Mouse (Mus musculus): ENCODE data around the gene Blm. TPM values are rescaled to one million over a fixed set of nuclear protein-coding genes. Genes with fewer than 3 reads are reported as not detected.
"Not testable (repeated sequence)": the region's sequence is repeated elsewhere in the genome, so short reads cannot be mapped to it uniquely, and the experiment has no call there.

The Blm gene
- polyA plus RNA-seq, 1 experiment from 2014 or later, result 18.5 TPM

- no peak for ATAC-seq (ENCODE audit: insufficient number of reproducible peaks, low FRiP score, low TSS enrichment, low read depth)
- no peaks in the 10 kb centered on the region for H3K9me3 ChIP-seq (replicated peaks)
- no peak overlapping the region for H3K27ac ChIP-seq (replicated peaks)
- H3K27me3 ChIP-seq, result no peaks in the 10 kb centered on the region
- 77% methylated on average over 2 of the region's 2 CpGs for WGBS
- no peak overlapping the region for H3K9ac ChIP-seq
- H3K4me2 ChIP-seq (replicated peaks), result no peak overlapping the region
- no peaks in the 10 kb centered on the region for H3K36me3 ChIP-seq
- peaks cover 12% of the 10 kb centered on the region for H3K4me1 ChIP-seq
- no peak overlapping the region for H3K4me3 ChIP-seq (replicated peaks)
These were observed 4.3 kb downstream of the Blm start for GRCm38 (mm10) chr7:80530646-80531045.

GRCm38 (mm10) chr7:80526698-80527097 lies 8.2 kb downstream of the Blm start:
- no peaks in the 10 kb centered on the region for H3K36me3 ChIP-seq
- H3K27ac ChIP-seq (replicated peaks), result no peak overlapping the region
- no peak overlapping the region for H3K9ac ChIP-seq
- no peak overlapping the region for H3K4me3 ChIP-seq (replicated peaks)
- H3K4me1 ChIP-seq, result no peaks in the 10 kb centered on the region
- H3K4me2 ChIP-seq (replicated peaks), result no peak overlapping the region
- no peaks in the 10 kb centered on the region for H3K9me3 ChIP-seq (replicated peaks)
- no peak for ATAC-seq (ENCODE audit: insufficient number of reproducible peaks, low FRiP score, low TSS enrichment, low read depth)
- 77% methylated on average over 6 of the region's 6 CpGs for WGBS
- H3K27me3 ChIP-seq, result no peaks in the 10 kb centered on the region

- WGBS, result 84% methylated on average over 16 of the region's 16 CpGs
- Histone ChIP-seq H3K4me2 (replicated peaks) (no peak overlapping the region), H3K9me3 (replicated peaks) (no peaks in the 10 kb centered on the region), H3K36me3 (peaks cover 23% of the 10 kb centered on the region; the same call in 1 of the 2 replicates), H3K9ac (no peak overlapping the region), H3K27me3 (no peaks in the 10 kb centered on the region), H3K4me1 (0 out of 2 replicates have a peak, but pooled peaks cover 3% of the 10 kb centered on the region), H3K4me3 (replicated peaks) (no peak overlapping the region), H3K27ac (replicated peaks) (no peak overlapping the region)
- ATAC-seq (ENCODE audit: insufficient number of reproducible peaks, low FRiP score, low TSS enrichment, low read depth), result no peak
These were observed 22.4 kb downstream of the Blm start for GRCm38 (mm10) chr7:80512408-80513085.

- not testable (repeated sequence) for H3K27ac ChIP-seq (replicated peaks); H3K9me3 ChIP-seq (replicated peaks); ATAC-seq (ENCODE audit: insufficient number of reproducible peaks, low FRiP score, low TSS enrichment, low read depth); H3K4me2 ChIP-seq (replicated peaks); H3K27me3 ChIP-seq; H3K4me3 ChIP-seq (replicated peaks); H3K9ac ChIP-seq; H3K4me1 ChIP-seq
- WGBS, result 98% methylated on average over 26 of the region's 26 CpGs
- H3K36me3 ChIP-seq, result peaks cover 37% of the 10 kb centered on the region
These were observed 27.2 kb downstream of the Blm start for GRCm38 (mm10) chr7:80507697-80508096.

- ATAC-seq (ENCODE audit: insufficient number of reproducible peaks, low FRiP score, low TSS enrichment, low read depth), result no peak
- Histone ChIP-seq H3K4me2 (replicated peaks) (no peak overlapping the region), H3K4me3 (replicated peaks) (no peak overlapping the region), H3K36me3 (peaks cover 44% of the 10 kb centered on the region), H3K27ac (replicated peaks) (no peak overlapping the region), H3K27me3 (no peaks in the 10 kb centered on the region), H3K9ac (no peak overlapping the region), H3K4me1 (no peaks in the 10 kb centered on the region), H3K9me3 (replicated peaks) (no peaks in the 10 kb centered on the region)
- 81% methylated on average over 3 of the region's 3 CpGs for WGBS
These were observed 28.9 kb downstream of the Blm start for GRCm38 (mm10) chr7:80506007-80506406.

GRCm38 (mm10) chr7:80504920-80505319 lies 30.0 kb downstream of the Blm start:
- Histone ChIP-seq H3K9ac (no peak overlapping the region), H3K27ac (replicated peaks) (no peak overlapping the region), H3K4me2 (replicated peaks) (no peak overlapping the region), H3K4me3 (replicated peaks) (no peak overlapping the region), H3K9me3 (replicated peaks) (no peaks in the 10 kb centered on the region), H3K27me3 (no peaks in the 10 kb centered on the region), H3K4me1 (no peaks in the 10 kb centered on the region), H3K36me3 (peaks cover 47% of the 10 kb centered on the region)
- WGBS, result 93% methylated on average over 3 of the region's 3 CpGs
- no peak for ATAC-seq (ENCODE audit: insufficient number of reproducible peaks, low FRiP score, low TSS enrichment, low read depth)

GRCm38 (mm10) chr7:80501006-80501405 lies 33.9 kb downstream of the Blm start:
- H3K4me2 ChIP-seq (replicated peaks), result no peak overlapping the region
- ATAC-seq (ENCODE audit: insufficient number of reproducible peaks, low FRiP score, low TSS enrichment, low read depth), result no peak
- H3K4me3 ChIP-seq (replicated peaks), result no peak overlapping the region
- H3K9ac ChIP-seq, result no peak overlapping the region
- no peaks in the 10 kb centered on the region for H3K9me3 ChIP-seq (replicated peaks)
- H3K27ac ChIP-seq (replicated peaks), result no peak overlapping the region
- 83% methylated on average over 7 of the region's 7 CpGs for WGBS
- no peaks in the 10 kb centered on the region for H3K4me1 ChIP-seq
- peaks cover 36% of the 10 kb centered on the region for H3K36me3 ChIP-seq
- no peaks in the 10 kb centered on the region for H3K27me3 ChIP-seq

GRCm38 (mm10) chr7:80500099-80500498 lies 34.8 kb downstream of the Blm start:
- no peaks in the 10 kb centered on the region for H3K4me1 ChIP-seq
- no peak for ATAC-seq (ENCODE audit: insufficient number of reproducible peaks, low FRiP score, low TSS enrichment, low read depth)
- no peak overlapping the region for H3K9ac ChIP-seq
- H3K9me3 ChIP-seq (replicated peaks), result no peaks in the 10 kb centered on the region
- no peak overlapping the region for H3K27ac ChIP-seq (replicated peaks)
- H3K4me2 ChIP-seq (replicated peaks), result no peak overlapping the region
- H3K27me3 ChIP-seq, result no peaks in the 10 kb centered on the region
- H3K36me3 ChIP-seq, result peaks cover 39% of the 10 kb centered on the region
- H3K4me3 ChIP-seq (replicated peaks), result no peak overlapping the region

- Histone ChIP-seq H3K4me1 (no peaks in the 10 kb centered on the region), H3K27ac (replicated peaks) (no peak overlapping the region), H3K27me3 (no peaks in the 10 kb centered on the region), H3K4me2 (replicated peaks) (no peak overlapping the region), H3K9ac (no peak overlapping the region), H3K36me3 (peaks cover 44% of the 10 kb centered on the region), H3K4me3 (replicated peaks) (no peak overlapping the region), H3K9me3 (replicated peaks) (no peaks in the 10 kb centered on the region)
- WGBS, result 81% methylated on average over 9 of the region's 9 CpGs
- ATAC-seq (ENCODE audit: insufficient number of reproducible peaks, low FRiP score, low TSS enrichment, low read depth), result no peak
These were observed 35.5 kb downstream of the Blm start for GRCm38 (mm10) chr7:80499190-80499962.

GRCm38 (mm10) chr7:80496656-80497055 lies 38.3 kb downstream of the Blm start:
- no peak overlapping the region for H3K9ac ChIP-seq
- H3K4me1 ChIP-seq, result no peaks in the 10 kb centered on the region
- no peak overlapping the region for H3K4me3 ChIP-seq (replicated peaks)
- H3K27ac ChIP-seq (replicated peaks), result no peak overlapping the region
- no peak overlapping the region for H3K4me2 ChIP-seq (replicated peaks)
- no peaks in the 10 kb centered on the region for H3K27me3 ChIP-seq
- no peaks in the 10 kb centered on the region for H3K9me3 ChIP-seq (replicated peaks)
- WGBS, result 80% methylated on average over 3 of the region's 3 CpGs
- H3K36me3 ChIP-seq, result peaks cover 23% of the 10 kb centered on the region; the same call in 1 of the 2 replicates
- ATAC-seq (ENCODE audit: insufficient number of reproducible peaks, low FRiP score, low TSS enrichment, low read depth), result no peak

- Histone ChIP-seq H3K9me3 (replicated peaks) (no peaks in the 10 kb centered on the region), H3K4me1 (no peaks in the 10 kb centered on the region), H3K36me3 (0 out of 2 replicates have a peak, but pooled peaks cover 17% of the 10 kb centered on the region), H3K27me3 (no peaks in the 10 kb centered on the region), H3K27ac (replicated peaks) (no peak overlapping the region), H3K4me2 (replicated peaks) (no peak overlapping the region), H3K4me3 (replicated peaks) (no peak overlapping the region), H3K9ac (no peak overlapping the region)
- no peak for ATAC-seq (ENCODE audit: insufficient number of reproducible peaks, low FRiP score, low TSS enrichment, low read depth)
- 77% methylated on average over 6 of the region's 6 CpGs for WGBS
These were observed 39.7 kb downstream of the Blm start for GRCm38 (mm10) chr7:80495210-80495609.
